Mouse (Mus musculus) heart, postnatal 0 days (tissue): Measurements from ENCODE around the gene Npr1.

ENCODE experiments used
- CTCF ChIP-seq: IDR thresholded peaks from 2 replicates; pipeline ENCODE4 v1.5.1; 2016; ENCODE audit warnings: antibody characterized with exemption, control low read depth, low read depth
- EP300 ChIP-seq: IDR thresholded peaks from 2 replicates; pipeline ENCODE4 v1.6.1; 2016; ENCODE audit warnings: antibody characterized with exemption, low read depth

DNA sequence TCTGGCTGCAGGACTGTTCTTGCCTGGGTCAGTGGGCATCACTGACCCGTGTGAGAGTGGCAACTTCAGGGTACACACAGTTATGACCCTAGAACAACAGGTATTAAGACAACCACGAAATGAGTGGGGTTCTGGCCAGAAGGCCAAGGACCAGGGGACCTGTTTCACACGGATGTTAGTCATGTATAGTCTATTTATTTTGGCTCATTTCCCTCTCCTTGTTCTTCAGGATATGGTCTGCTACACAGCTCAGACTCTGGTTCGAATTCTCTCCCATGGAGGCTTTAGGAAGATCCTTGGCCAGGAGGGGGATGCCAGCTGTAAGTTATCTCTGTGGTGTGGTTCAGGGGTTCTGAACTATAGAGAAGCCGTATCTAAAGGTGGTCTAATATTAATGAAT lies 21.3 kb upstream of the Npr1 start:
- TF ChIP-seq CTCF (no peak), EP300 (no peak)
